Mouse (Mus musculus): Measurements from ENCODE around the gene Tlk2. TPM values are rescaled to one million over a fixed set of nuclear protein-coding genes. Genes with fewer than 3 reads are reported as not detected.

Tlk2 gene
- total RNA-seq, 2 experiments from 2014 or later: 49.4 to 53.9 TPM

DNA sequence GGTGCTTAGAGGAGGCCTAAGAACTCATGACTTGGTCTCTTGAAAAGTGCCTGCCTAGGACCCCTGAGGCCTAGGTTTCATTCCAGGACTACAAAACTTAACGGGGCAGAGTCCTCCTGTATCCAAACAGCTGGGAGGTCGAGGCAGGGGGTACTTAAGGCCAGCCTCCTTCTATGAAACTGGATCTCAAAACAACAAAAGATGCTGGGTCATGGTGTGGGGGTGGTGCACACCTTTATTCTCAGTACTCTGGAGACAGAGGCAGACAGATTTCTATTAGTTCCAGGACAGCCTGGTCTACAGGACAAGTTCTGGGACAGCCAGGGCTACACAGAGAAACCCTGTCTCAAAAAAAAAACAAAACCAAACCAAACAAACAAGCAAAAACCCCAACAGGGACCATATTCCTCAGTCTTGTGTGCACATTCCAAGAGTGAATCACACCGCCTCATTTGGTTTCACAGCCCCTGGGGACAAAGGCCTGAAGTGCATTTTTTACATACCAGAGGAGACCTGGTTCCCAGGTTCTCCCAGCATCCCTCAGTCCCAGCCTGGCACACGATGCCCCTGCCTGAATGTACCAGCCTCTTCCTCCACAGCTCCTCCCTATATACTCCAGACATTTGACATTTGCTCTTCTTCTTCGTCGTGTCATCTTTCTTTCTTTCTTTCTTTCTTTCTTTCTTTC is 18.8 kb upstream of the Tlk2 start:
- DNase-seq (ENCODE audit: low spot score in 2 of 2): no peak

DNA sequence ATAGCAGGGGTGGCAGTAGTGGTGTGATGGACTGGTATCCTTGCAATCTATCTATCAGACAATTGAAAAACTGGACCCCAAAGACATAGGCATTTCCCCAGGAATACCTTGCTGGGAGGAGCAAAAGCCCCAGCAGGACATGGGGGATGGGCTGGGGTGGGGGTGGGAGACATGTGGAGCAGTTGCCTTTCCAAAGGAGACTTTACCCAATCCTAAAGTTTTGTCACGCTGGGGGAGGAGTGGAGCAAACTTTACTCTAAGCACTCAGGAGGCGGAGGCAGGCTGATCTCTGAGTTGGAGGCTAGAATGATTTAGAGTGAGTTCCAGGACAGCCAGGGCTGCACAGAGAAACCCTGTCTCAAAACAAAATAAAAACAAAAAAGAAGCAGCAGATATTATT is 17.2 kb upstream of the Tlk2 start:
- no peak for DNase-seq (ENCODE audit: low spot score in 2 of 2)

- DNase-seq (ENCODE audit: low spot score in 2 of 2): no peak
Observed at GRCm38 (mm10) chr11:105164516-105165510, 13.8 kb upstream of the Tlk2 start.

DNA sequence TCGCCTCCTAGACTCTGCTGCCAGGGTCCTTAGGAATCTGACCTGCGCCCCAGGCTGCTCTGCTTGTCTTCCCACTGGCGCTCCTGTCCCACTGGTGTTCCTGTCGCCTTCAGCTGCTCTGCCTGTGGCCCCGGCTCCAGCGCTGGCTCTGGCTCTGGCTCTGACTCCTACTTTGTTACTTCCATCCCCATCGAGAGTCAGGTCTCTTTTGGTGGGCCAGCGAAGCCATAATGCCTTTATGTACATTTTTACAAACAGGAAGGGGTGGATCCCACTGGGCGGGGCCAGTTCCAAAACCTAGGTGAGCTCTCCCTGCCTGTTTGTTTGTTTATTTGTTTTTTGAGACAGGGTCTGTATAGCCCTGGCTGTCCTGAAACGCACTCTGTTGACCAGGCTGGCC is 11.8 kb upstream of the Tlk2 start:
- DNase-seq (ENCODE audit: low spot score in 2 of 2): no peak

DNA sequence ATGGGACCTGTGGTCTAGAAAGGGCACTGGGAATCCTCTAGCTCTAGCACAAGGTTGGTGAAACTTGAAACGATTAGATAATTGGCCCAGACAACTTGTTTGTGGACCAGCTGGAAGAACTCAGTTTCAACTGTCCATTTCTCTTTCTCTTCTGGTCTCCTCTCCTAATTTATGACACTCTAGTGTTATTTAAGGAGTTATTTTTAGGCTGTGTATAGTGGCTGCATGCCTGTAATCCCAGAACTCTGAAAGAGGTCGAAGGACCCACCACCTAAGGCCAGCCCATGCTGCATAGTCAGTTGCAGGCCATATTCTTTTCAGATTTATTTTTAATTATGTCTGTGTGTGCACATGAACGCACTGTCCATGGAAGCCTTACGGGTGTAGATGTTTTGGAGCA is 916 bp downstream of the Tlk2 start:
- no peak for DNase-seq (ENCODE audit: low spot score in 2 of 2)

- DNase-seq (ENCODE audit: low spot score in 2 of 2): peak; percentile 3 to 18
Observed at GRCm38 (mm10) chr11:105180471-105181091, 2.0 kb downstream of the Tlk2 start.

- DNase-seq (ENCODE audit: low spot score in 2 of 2): peak; percentile 81 to 88
Observed at GRCm38 (mm10) chr11:105181126-105181637, 2.6 kb downstream of the Tlk2 start.

DNA sequence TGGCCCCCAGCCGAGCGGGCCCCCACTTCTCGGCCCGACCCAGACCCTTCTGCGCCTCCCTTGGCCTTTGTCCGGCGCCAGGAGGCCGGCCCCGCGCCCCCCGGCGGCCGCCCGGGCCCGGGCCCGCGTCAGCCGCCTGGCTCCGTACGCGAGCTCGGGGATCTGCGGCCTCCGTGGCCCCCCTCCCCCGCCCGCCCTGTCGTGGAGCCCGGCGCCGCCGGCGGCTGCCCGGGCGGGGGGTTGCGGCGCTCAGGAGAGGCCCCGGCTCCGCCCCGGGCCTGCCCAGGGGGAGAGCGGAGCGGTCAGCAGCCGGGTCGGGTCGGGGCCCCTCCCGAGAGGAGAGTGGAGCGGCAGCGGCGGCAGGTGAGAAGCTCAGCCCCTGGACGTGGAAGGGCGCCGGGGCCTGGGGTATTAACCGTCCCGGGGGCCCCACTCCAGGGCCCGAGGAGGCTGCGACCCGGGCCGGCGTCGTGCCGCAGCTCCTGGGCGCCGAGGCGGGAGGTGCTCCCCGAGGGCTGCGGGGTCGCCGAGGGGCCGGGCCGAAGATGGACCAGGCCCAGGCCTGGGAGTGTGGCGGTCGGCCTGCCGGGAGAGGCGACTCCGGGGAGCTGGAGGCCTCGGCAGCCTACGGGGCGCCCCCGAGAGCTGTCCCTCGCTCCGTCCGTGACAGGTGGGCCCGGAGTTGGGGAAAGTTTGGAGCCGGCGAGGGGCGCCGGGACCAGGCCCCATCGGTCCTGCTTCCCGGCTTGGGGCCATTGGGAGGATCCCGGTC is 3.3 kb downstream of the Tlk2 start:
- peak; percentile 33 to 49 for DNase-seq (ENCODE audit: low spot score in 2 of 2)

DNA sequence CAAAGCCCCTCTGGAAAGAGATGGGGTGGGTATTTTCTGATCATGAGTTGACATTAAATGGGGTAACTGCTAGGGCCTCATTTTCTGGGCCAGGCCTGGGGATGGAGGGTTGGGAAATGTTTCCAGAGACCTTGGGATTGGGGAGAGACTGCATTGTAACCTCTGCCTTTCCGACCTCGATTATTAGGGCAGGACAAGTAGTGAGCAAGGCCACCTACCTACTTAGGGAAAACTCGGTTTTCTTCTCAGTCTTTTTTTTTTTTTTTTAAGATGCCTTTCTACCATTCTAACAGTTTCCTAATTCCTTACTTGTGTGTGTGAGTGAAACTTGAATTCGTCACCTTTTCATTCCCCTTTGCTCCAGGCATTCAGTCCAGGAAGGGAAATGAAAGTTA is 3.9 kb downstream of the Tlk2 start:
- DNase-seq (ENCODE audit: low spot score in 2 of 2): no peak

GRCm38 (mm10) chr11:105184678-105185077 is 6.1 kb downstream of the Tlk2 start:
- no peak for DNase-seq (ENCODE audit: low spot score in 2 of 2)

- DNase-seq (ENCODE audit: low spot score in 2 of 2): no peak
Observed at GRCm38 (mm10) chr11:105192186-105192585, 13.6 kb downstream of the Tlk2 start.

GRCm38 (mm10) chr11:105196893-105197662 is 18.5 kb downstream of the Tlk2 start:
- no peak for DNase-seq (ENCODE audit: low spot score in 2 of 2)

DNA sequence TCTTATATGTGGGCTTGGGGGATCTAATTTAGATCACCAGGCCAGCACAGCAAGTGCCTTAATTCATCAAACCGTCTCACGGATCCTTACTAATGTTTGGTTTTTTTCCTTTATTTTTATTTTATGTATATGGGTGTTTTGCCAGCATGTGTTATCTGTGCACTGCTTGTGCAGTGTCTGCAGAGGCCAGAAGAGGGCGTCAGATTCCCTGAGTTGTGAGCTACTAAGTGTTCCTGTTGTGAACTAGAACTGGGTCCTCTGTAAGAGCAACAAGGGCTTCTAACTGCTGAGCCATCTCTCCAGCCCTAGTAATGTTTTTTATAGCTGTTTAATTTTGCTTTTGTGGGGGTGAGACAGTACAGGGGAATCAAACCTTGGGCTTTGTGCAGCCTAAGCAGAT is 23.8 kb downstream of the Tlk2 start:
- DNase-seq (ENCODE audit: low spot score in 2 of 2): no peak

DNA sequence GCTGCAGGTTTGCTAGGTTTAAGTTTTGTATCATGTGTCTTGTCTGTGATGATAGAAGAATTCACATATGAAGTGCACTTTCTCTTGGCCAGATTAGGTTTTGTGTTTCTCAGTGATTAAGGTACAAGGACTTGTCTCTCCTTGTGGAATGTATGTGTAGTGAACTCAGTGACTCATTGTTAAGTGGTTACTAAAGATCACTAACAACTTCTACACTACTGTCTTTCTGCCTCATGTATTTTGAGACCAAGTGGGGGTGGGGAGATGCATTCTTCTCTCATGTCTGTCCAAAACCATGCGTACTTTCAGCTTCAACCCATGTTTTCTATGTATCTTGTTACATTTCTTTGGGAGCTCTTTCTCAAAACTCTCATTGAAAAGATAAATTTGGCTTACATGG is 31.4 kb downstream of the Tlk2 start:
- DNase-seq (ENCODE audit: low spot score in 2 of 2): no peak

DNA sequence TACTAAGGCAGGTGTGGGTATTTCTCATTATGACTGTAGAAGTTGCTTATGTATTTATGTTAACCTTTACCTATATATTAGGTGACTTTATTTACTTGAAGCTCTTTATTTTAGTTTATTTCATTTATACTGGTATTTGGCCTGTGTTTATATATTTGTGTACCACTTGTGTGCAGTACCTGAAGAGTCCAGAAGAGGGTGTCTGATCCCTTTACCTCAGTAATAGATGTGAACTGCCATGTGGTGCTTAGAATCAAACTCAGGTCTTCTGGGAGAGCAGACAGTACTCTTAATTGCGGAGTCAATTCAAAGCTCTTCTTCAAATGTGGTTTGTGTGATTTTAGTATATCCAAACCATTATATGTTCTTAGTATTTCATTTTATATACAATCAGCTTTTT is 35.6 kb downstream of the Tlk2 start:
- DNase-seq (ENCODE audit: low spot score in 2 of 2): no peak

- DNase-seq (ENCODE audit: low spot score in 2 of 2): no peak
Observed at GRCm38 (mm10) chr11:105217771-105218170, 39.2 kb downstream of the Tlk2 start.

DNA sequence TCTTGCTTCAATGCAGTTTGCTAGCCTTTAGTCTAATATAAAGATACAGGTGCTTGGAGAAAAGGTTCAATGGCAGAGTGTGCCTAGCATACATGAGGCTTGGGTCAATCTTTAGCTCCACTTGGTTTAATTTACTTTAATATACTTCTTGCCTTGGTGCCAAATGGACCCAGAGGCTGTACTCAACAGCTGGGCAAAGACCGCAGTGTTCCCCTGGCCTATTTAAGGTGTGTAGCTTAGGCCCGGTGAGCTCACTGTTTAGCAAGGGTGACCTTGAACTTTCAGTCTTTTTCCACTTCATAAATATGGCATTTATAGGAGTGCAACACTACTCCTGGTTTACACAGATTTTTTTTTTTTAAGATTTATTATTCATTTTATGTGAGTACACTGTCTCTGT is 55.9 kb downstream of the Tlk2 start:
- no peak for DNase-seq (ENCODE audit: low spot score in 2 of 2)

GRCm38 (mm10) chr11:105240991-105241390 is 62.4 kb downstream of the Tlk2 start:
- DNase-seq (ENCODE audit: low spot score in 2 of 2): no peak

- no peak for DNase-seq (ENCODE audit: low spot score in 2 of 2)
Observed at GRCm38 (mm10) chr11:105246369-105246768, 67.8 kb downstream of the Tlk2 start.

GRCm38 (mm10) chr11:105246785-105247184 is 68.2 kb downstream of the Tlk2 start:
- no peak for DNase-seq (ENCODE audit: low spot score in 2 of 2)

All from left cerebral cortex, adult 18-20 months (tissue).